Comparison of ENCODE assay signal across 13 mouse cellular contexts in genomic region chr15:38608207-38608870, GRCm38 (mm10).
"Had no signal": no experiment of that assay in that cellular context is flagged by ENCODE, and none has a peak within 500 bp of the region (broad histone marks: within the 10 kb centered on the region; RNA-seq: fewer than 3 reads in every experiment).

No protein-coding gene starts in this region.

- H3K4me2 ChIP-seq: kidney, embryonic 15.5 days; limb, embryonic 13.5 days; liver, embryonic 15.5 days; midbrain, embryonic 13.5 days had no signal

- H3K9ac ChIP-seq: kidney, embryonic 15.5 days; limb, embryonic 13.5 days; liver, embryonic 15.5 days; midbrain, embryonic 13.5 days had no signal

- H3K27me3 ChIP-seq: kidney, embryonic 15.5 days; limb, embryonic 13.5 days; midbrain, embryonic 13.5 days had no signal

- H3K4me3 ChIP-seq: kidney, embryonic 15.5 days; limb, embryonic 13.5 days; liver, embryonic 15.5 days; midbrain, embryonic 13.5 days had no signal

- H3K9me3 ChIP-seq: limb, embryonic 13.5 days; liver, embryonic 15.5 days; midbrain, embryonic 13.5 days had no signal

- H3K27ac ChIP-seq: kidney, embryonic 15.5 days; limb, embryonic 13.5 days; liver, embryonic 15.5 days; midbrain, embryonic 13.5 days; stomach, postnatal 0 days had no signal

- ATAC-seq: intestine, embryonic 16.5 days; midbrain, embryonic 13.5 days had no signal

- DNase-seq: kidney, adult 2 months; kidney, postnatal 14 days; layer of hippocampus, postnatal 36 days; left cerebral cortex, postnatal 4 days; lung, postnatal 36 days; retina, postnatal 1 day; thymus, postnatal 4 days had no signal

- H3K36me3 ChIP-seq: kidney, embryonic 15.5 days; limb, embryonic 13.5 days; liver, embryonic 15.5 days; midbrain, embryonic 13.5 days had no signal

- H3K4me1 ChIP-seq: kidney, embryonic 15.5 days; limb, embryonic 13.5 days; liver, embryonic 15.5 days; midbrain, embryonic 13.5 days had no signal
